Mouse (Mus musculus) bone marrow macrophage, adult 2 months (primary cell): ENCODE measurements at regions not wholly inside any gene's neighbourhood (a gene's known extent, or its start where the extent isn't known, plus 50 kb on each side); places are given as distances from the start of the nearest gene placed in this dataset.

Experiments
- CTCF ChIP-seq: IDR thresholded peaks from 2 replicates; pipeline ENCODE4 v1.5.1; 2012; ENCODE audit warnings: low read depth, mild to moderate bottlenecking, low read length, moderate library complexity
- POLR2A ChIP-seq: IDR thresholded peaks from 2 replicates; pipeline ENCODE4 v1.6.1; 2012; ENCODE audit warnings: mild to moderate bottlenecking, low read depth, low read length, borderline replicate concordance

DNA sequence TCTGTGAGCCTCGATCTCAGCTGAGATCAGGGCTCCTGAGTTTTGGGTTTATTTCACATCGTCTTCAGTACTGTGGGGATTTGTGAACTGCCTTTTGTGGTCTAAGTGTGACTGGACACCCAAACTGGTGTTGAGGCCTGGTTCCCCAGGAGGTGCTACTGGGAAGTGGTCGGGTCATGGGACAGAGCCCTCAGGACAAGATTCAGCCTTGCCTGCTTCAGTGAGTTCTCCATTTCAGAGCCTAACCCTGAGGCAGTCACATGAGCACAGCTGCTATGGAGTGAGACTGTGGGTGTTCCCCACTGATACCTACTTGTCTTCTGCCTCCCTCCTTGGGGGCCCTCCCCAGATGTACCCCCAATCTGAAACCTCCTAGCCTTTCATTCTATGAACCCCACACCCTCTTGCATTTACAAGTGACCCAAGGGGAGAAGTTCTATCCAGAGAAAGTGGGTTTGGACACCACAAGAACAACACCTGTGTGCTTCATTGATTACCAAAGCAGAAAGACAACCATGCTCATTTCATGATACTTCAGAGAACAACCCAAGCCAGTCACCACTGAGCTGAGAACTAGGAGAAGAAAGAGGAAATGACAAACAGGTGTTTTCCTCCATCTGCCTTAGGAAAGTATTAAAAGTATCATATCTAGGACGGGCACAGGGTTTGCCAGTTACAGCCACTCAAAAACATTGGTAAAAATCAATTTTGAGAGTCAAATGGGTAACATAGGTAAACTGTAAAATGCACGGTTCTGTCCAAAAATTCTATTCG, 255.8 kb downstream of the Tle3 start:
- TF ChIP-seq POLR2A (no peak), CTCF (no peak)
